Mouse (Mus musculus) thymus, adult 2 months (tissue): ENCODE data around the gene Cyp1a1. TPM values are rescaled to one million over a fixed set of nuclear protein-coding genes. Genes with fewer than 3 reads are reported as not detected.
A peak's percentile ranks its signal among the peaks of the same experiment; 100 is the strongest.

Experiments used
- DNase-seq: peaks from one replicate; pipeline ENCODE4 v3.0.0; 2021
- H3K27ac ChIP-seq: fragments of 200-500 bp; 2 replicates; pipeline ENCODE4 v1.5.1; 2012; ENCODE audit warnings: low read length, control low read depth; ENCODE audit not compliant: control insufficient read depth, insufficient read depth
- H3K27me3 ChIP-seq: fragments of 200-500 bp; 2 replicates; pipeline ENCODE4 v1.6.1; 2012; ENCODE audit warnings: mild to moderate bottlenecking, low read length, moderate library complexity, mixed read lengths; ENCODE audit not compliant: control insufficient read depth, insufficient read depth
- H3K36me3 ChIP-seq: fragments of 200-500 bp; 2 replicates; pipeline ENCODE4 v1.6.1; 2012; ENCODE audit warnings: mild to moderate bottlenecking, low read length, moderate library complexity; ENCODE audit not compliant: control insufficient read depth, insufficient read depth
- H3K4me1 ChIP-seq: fragments of 200-500 bp; replicated peaks from 2 replicates; pipeline ENCODE4 v1.6.1; 2012; ENCODE audit warnings: low read length; ENCODE audit not compliant: control insufficient read depth, insufficient read depth
- H3K4me3 ChIP-seq: fragments of 200-500 bp; 2 replicates; pipeline ENCODE4 v1.5.1; 2012; ENCODE audit warnings: mild to moderate bottlenecking, low read length, control low read depth, moderate library complexity; ENCODE audit not compliant: control insufficient read depth, insufficient read depth
- CTCF ChIP-seq: fragments of 200-500 bp; IDR thresholded peaks from 2 replicates; pipeline ENCODE4 v1.5.1; 2012; ENCODE audit warnings: mild to moderate bottlenecking, control low read depth, low read length, moderate library complexity, borderline replicate concordance; ENCODE audit not compliant: control insufficient read depth, poor library complexity, insufficient read depth; ENCODE audit errors: extremely low read depth
- POLR2A ChIP-seq: fragments of 200-500 bp; IDR thresholded peaks from 2 replicates; pipeline ENCODE4 v1.6.1; 2012; ENCODE audit warnings: mild to moderate bottlenecking, low read length, control low read depth, moderate library complexity; ENCODE audit not compliant: control insufficient read depth, poor library complexity, insufficient read depth; ENCODE audit errors: extremely low read depth
- WGBS: fragments of 180-500 bp; shearing (Covaris S2); methylation state at CpG from one replicate; pipeline ENCODE4 v1.1.7; 2018; 5-methylcytosine and 5-hydroxymethylcytosine counted together
- polyA plus RNA-seq: library from polyadenylated mRNA; depleted of rRNA; stranded (reverse); fragments of >200 nt; gene quantifications from 2 replicates; pipeline ENCODE4 v1.2.3, GENCODE M21; 2012

Cyp1a1 gene
- polyA plus RNA-seq, 1 experiment, result 0.15 TPM

DNA sequence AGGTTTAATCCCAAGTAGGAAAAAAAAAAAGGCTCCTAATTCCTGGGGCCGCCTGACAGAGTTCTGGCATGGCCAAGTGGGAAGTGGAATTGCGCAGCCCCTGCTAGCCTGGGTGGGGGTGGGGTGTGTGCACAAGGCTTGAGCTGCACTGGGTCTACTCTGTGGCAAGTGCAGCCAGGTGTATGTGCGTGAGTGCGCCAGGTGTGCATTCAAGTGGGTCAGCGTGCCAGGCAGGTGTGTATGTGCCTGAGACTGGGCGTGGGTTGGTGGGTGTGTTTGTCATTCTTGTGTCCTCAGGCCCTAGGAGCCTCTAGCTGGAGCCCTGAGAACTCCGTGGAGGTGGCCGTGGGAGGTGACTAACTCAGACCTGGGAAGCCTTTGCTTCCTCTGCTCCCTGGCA lies 21.2 kb upstream of the Cyp1a1 start:
- no peak overlapping the region for H3K4me3 ChIP-seq
- no peak for TF ChIP-seq CTCF
- no peak for TF ChIP-seq POLR2A
- peak; percentile 39 for DNase-seq
- no peaks in the 10 kb centered on the region for H3K27me3 ChIP-seq
- 81% methylated on average over 8 of the region's 8 CpGs for WGBS
- H3K36me3 ChIP-seq, result no peaks in the 10 kb centered on the region
- peaks cover 22% of the 10 kb centered on the region for H3K4me1 ChIP-seq
- peak overlapping the region; percentile 72 for H3K27ac ChIP-seq

- Histone ChIP-seq H3K27ac (peak overlapping the region; percentile 72), H3K4me1 (peaks cover 22% of the 10 kb centered on the region), H3K4me3 (no peak overlapping the region), H3K36me3 (no peaks in the 10 kb centered on the region), H3K27me3 (no peaks in the 10 kb centered on the region)
- DNase-seq, result peak; percentile 54
- TF ChIP-seq POLR2A (no peak), CTCF (no peak)
- WGBS, result 55% methylated on average over 3 of the region's 3 CpGs
These were observed 20.6 kb upstream of the Cyp1a1 start for GRCm38 (mm10) chr9:57667136-57667535.

DNA sequence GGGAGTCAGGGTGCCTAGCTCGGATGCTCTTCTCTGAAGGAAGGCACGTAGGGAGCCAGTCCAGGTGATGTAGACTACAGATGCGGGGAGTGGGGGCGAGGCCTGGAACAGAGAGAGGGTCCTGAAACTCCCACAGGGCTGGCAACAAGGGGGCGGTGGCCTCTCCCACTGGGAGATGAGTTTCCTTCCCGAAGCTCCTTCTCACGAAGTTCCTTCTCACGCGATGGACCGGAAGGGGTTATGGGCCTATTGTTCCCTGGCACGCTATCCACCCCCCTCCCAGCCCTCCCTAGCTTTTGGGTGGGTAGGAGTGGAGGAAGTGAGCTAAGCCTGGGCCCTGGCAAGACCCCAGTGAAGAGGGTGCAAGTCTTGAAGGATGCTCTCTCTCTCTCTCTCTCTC lies 19.9 kb upstream of the Cyp1a1 start:
- Histone ChIP-seq H3K4me1 (peaks cover 22% of the 10 kb centered on the region), H3K36me3 (no peaks in the 10 kb centered on the region), H3K4me3 (no peak overlapping the region), H3K27me3 (no peaks in the 10 kb centered on the region), H3K27ac (no peak overlapping the region; the same call in 1 of the 2 replicates)
- TF ChIP-seq CTCF, result no peak
- WGBS, result 85% methylated on average over 11 of the region's 11 CpGs
- no peak for DNase-seq

DNA sequence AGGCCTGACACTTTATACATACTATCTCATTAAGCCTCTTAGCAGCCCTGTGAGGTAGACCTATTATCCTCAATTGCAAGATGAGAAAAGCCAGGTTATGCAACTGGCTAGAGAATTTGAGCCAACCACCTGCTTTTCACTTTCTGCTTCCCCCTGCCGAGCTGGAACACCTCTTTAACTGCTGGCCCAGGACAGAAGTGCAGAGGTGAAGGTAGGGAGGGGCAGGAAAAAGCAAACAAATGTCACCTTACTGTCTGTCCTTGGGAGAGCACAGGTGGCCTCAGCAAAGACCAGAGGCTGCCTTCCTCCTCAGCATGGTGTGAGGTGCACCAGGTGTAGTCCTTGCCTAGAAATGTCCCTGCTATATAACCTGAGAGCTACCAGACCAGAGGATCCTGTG lies 19.5 kb upstream of the Cyp1a1 start:
- no peak for DNase-seq
- no peak overlapping the region for H3K4me3 ChIP-seq
- WGBS, result 32% methylated on average over 1 of the region's 1 CpGs
- H3K27me3 ChIP-seq, result no peaks in the 10 kb centered on the region
- no peak overlapping the region for H3K27ac ChIP-seq
- H3K36me3 ChIP-seq, result no peaks in the 10 kb centered on the region
- H3K4me1 ChIP-seq, result peaks cover 22% of the 10 kb centered on the region
- TF ChIP-seq CTCF, result no peak
- TF ChIP-seq POLR2A, result no peak

- TF ChIP-seq CTCF (no peak), POLR2A (no peak)
- Histone ChIP-seq H3K4me3 (no peak overlapping the region), H3K27me3 (no peaks in the 10 kb centered on the region), H3K4me1 (peaks cover 22% of the 10 kb centered on the region), H3K36me3 (no peaks in the 10 kb centered on the region), H3K27ac (no peak overlapping the region)
- 97% methylated on average over 3 of the region's 3 CpGs for WGBS
- DNase-seq, result no peak
These were observed 18.2 kb upstream of the Cyp1a1 start for GRCm38 (mm10) chr9:57669566-57669965.

GRCm38 (mm10) chr9:57671037-57671436 lies 16.7 kb upstream of the Cyp1a1 start:
- TF ChIP-seq CTCF, result no peak
- TF ChIP-seq POLR2A, result no peak
- WGBS, result 95% methylated on average over 4 of the region's 4 CpGs
- no peak for DNase-seq

GRCm38 (mm10) chr9:57671500-57671899 lies 16.2 kb upstream of the Cyp1a1 start:
- TF ChIP-seq POLR2A (no peak), CTCF (no peak)
- no peaks in the 10 kb centered on the region for H3K36me3 ChIP-seq
- no peak overlapping the region for H3K27ac ChIP-seq
- WGBS, result 94% methylated on average over 5 of the region's 5 CpGs
- H3K4me3 ChIP-seq, result no peak overlapping the region
- no peak for DNase-seq
- H3K27me3 ChIP-seq, result no peaks in the 10 kb centered on the region
- H3K4me1 ChIP-seq, result peaks cover 21% of the 10 kb centered on the region

More at GRCm38 (mm10) chr9:57671037-57671436, 16.7 kb upstream of the Cyp1a1 start:
- Histone ChIP-seq H3K36me3 (no peaks in the 10 kb centered on the region), H3K27me3 (no peaks in the 10 kb centered on the region), H3K4me1 (peaks cover 22% of the 10 kb centered on the region), H3K27ac (no peak overlapping the region), H3K4me3 (no peak overlapping the region)
